Mouse (Mus musculus) adrenal gland, adult 10 weeks (tissue): ENCODE results near the gene Serpina1a. TPM values are rescaled to one million over a fixed set of nuclear protein-coding genes. Genes with fewer than 3 reads are reported as not detected.

ENCODE experiments used
- polyA plus RNA-seq: library from polyadenylated mRNA; stranded (reverse); fragments of 350-450 nt; fragmentation: Illumina TruSeq; extraction: RNeasy Lipid Tissue Mini Kit (QIAGEN cat#74804); gene quantifications from one replicate; pipeline ENCODE4 v1.2.3, GENCODE M21; 2014; ENCODE audit warnings: low read depth, low replicate concordance

Serpina1a gene
- polyA plus RNA-seq: not detected

GRCm38 (mm10) chr12:103863101-103863974 lies at the start of gene Serpina1a:
Gene Serpina1a (minus strand): TSS chr12:103863562.

DNA sequence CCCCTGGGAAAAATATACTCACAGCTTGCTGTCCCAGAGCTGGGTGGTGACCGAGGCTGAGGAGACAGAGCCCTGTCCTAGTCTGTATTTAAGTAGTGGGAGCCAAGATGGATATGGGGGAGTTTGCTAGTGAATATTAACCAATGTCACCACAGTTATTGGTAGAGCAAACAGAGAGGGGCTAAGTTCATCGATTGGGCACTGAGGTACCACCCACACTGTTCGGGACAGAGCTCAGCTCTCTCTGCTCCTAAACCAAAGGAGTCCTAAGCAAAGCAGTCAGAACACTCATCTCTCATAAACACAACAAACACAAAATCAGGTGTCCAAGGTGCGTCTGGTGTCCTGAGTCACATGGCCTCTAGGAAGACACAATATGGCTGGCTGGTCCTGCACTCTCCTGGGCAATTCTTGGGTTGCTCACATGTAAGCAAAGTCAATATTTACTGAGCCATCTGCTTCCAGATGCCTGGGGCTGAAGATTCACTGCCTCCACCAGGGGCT lies 41.5 kb upstream of the Serpina1a start, which contains the start of gene Serpina1c:
Serpina1c (minus strand) TSS at position 51 of the 504 bp plus-strand sequence.

DNA sequence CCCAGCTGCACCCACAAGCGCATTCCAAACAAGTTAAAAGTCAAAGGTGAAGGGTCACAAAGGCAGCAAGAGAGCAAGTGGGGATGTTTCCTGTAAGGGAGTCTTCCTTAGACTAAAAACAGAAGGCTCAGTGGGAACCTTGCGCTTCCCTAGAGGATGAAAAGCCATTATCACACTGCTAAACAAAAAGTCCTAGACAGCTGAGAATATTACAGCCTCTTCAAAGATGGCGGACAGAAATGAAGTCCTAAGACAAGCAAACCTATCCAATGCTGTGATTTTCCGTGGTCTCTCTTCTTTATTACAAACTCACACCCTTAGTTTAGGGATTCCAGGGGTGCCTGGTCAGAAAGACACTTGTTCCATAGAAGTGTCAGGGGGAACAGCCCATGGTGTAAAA lies 33.1 kb downstream of the Serpina1a start, which contains the start of gene Serpina1b:
Serpina1b (minus strand) TSS at position 101 of the 400 bp plus-strand sequence.

Other genes starting within 250 kb of the Serpina1a start
- not detected for gene Serpina10, start 232.1 kb downstream of the Serpina1a start, polyA plus RNA-seq
- 0.76 TPM for gene Serpina6, start 206.3 kb downstream of the Serpina1a start, polyA plus RNA-seq
- not detected for gene Serpina16, start 187.4 kb downstream of the Serpina1a start, polyA plus RNA-seq
- not detected for gene Serpina1f, start 168.0 kb downstream of the Serpina1a start, polyA plus RNA-seq
- gene Serpina1d, start 90.0 kb downstream of the Serpina1a start, polyA plus RNA-seq: 0.52 TPM
- gene Serpina1b, start 33.2 kb downstream of the Serpina1a start, polyA plus RNA-seq: not detected
- gene Serpina1c, start 41.3 kb upstream of the Serpina1a start, polyA plus RNA-seq: not detected
- not detected for gene Serpina1e, start 95.4 kb upstream of the Serpina1a start, polyA plus RNA-seq
- gene Serpina11, start 126.4 kb upstream of the Serpina1a start, polyA plus RNA-seq: not detected
- gene Serpina9, start 150.2 kb upstream of the Serpina1a start, polyA plus RNA-seq: not detected
- not detected for gene Serpina12, start 180.9 kb upstream of the Serpina1a start, polyA plus RNA-seq
- gene Serpina5, start 237.6 kb upstream of the Serpina1a start, polyA plus RNA-seq: 0.52 TPM
- not detected for gene Serpina3a, start 249.2 kb upstream of the Serpina1a start, polyA plus RNA-seq